Mouse (Mus musculus): ENCODE measurements around the gene Faap24.

The Faap24 gene

GRCm38 (mm10) chr7:35396542-35397168, at the start of gene Faap24, which contains the start of gene Cep89:
TSS of gene Faap24 (minus strand) at chr7:35396836.
TSS of gene Cep89 (plus strand) at chr7:35397035.
- DNase-seq (ENCODE audit: low read depth): peak; percentile 97

DNA sequence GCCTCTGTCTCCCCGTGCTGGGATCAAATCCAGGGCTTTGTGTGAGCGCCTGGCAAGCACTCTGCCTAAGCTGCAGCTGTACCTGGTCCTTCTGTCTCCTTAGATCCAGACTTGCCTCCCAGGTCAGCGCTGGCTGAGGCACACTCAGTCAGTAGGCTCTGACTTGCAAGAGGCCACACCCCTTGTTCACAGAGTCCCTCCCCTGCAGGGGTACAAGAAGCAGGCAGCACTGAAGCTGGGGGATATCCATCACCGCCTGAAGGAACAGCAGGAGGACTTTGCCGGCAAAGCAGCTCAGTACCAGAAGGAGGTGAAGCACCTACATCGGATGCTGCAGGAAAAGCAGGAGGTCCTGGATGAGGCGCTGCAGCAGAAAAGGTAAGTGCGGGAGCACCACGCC, 38.6 kb upstream of the Faap24 start:
- no peak for DNase-seq (ENCODE audit: low read depth)

DNA sequence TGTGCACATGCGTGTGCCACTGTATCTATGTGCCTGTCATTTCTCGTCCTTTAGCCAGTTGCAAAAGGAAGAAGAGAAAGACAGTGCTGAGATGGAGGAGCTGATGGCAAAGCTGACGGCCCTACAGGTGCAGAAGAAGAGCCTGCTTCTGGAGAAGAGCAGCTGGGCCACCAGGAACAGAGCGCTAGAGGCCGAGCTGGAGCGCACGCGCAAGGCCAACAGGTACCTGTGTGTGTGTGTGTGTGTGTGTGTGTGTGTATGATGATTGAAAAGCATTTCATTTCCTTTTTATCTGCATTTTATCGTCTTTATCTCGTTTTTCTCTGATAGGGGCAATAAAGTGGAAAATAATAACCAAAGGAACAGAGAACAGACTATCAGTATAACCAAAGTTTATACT, 31.5 kb upstream of the Faap24 start:
- DNase-seq (ENCODE audit: low read depth): no peak

GRCm38 (mm10) chr7:35423071-35423470, 26.4 kb upstream of the Faap24 start:
- DNase-seq (ENCODE audit: low read depth): no peak

DNA sequence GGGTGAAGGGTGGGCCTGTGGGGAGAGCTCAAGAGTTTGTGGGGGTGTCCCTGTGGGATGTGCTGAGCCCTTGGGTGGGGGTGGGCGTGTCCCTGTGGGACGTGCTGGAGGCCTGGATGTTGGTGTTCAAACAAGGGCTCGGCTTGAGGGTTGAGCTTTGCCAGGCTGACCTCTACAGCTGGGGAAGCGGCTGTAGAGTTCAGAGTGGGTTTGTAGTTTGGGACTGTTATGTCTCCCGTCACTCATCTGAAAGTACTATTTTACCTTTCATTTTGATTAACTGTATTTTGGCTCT, 20.0 kb upstream of the Faap24 start:
- no peak for DNase-seq (ENCODE audit: low read depth)

DNA sequence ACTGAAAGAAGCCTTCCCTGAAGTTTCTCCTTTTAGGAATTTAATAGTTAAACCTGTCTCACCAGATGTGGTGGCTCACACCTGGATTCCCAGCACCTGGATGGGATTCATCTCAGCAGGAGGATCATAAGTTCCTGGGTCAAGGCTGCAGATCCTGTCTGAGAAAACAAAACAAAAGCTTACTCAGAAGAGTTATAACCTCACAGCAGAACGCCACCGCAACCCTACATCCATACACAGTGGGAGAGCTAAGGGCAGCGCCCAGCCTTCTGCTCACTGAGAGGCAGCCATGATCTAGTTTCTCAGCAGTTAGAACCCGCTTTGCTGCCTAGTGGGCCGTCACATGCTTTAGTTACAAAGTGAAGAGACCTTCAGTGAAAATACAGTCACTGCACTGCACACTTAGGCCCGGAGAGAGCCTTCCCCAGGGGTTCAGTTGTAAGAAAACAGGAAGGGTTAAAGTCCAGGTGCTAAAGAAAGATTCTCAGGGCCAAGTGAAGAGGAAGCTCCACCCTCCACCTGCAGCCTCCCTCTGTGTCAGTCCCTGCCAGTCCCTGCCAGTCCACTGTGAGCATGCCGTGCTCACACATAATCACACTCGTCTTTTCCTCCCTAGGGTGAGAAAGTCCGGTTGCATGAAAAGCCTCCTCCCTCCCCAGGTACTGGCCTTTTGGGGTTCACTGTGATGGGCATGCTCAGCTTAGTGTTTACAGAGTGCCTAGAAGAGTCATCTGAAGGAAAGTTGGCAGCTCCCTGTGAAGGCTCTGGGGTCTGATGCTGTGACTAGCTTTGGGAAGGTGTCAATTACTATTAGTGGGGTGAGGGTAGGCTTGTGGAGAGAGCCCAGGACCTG, 19.4 kb upstream of the Faap24 start:
- DNase-seq (ENCODE audit: low read depth): peak; percentile 9

GRCm38 (mm10) chr7:35415226-35415625, 18.6 kb upstream of the Faap24 start:
- no peak for DNase-seq (ENCODE audit: low read depth)

DNA sequence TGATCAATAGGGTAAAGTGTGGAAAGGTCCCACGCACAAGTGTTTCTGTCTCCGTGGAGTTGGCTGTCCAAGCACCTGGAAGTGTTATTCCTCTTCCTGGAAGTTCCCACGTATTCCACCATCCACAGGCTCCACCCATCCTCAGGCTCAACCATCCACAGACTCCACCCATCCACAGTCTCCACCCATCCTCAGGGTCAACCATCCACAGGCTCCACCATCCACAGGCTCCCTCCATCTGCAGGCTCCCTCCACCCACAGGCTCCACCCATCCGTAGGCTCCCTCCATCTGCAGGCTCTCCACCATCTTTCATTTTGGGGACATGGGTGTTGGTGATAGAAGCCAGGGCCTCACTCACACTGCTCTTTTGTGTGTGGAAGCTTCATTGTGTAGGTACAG, 4.5 kb upstream of the Faap24 start:
- no peak for DNase-seq (ENCODE audit: low read depth)

DNA sequence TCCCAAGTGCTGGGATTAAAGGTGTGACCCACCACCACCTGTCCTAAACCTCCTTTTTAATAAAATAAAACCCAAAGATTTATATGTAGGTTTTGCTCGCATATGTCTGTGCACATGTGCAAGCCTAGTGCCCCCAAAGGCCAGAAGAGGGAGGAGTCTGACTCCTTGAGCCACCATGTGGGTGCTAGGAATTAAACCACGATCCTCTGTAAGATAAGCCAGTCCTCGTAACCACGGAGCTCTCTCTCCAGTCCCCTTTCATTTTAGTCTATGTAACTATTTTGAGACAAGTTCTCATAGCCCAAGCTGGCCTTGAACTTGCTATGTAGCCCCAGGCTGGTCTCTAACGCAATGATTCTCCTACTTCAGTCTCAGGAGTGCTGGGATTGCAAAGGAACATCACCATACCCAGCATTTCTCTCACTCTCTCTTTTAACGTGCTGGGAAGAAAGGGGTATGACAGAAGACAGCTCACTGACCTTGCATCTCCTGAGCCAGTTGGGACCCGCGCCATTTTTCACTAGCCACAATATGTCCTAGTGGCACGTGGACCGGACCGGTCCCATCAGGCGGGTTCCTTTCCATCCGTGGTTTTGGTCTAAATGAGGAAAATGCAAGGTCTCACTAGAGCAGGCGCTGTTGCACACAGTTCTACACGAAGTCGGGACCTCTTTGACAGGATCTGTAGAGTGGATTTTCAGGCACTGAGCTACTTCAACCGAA, 741 bp downstream of the Faap24 start:
- peak; percentile 34 for DNase-seq (ENCODE audit: low read depth)

GRCm38 (mm10) chr7:35392935-35393334, 3.7 kb downstream of the Faap24 start:
- DNase-seq (ENCODE audit: low read depth): peak; percentile 65

DNA sequence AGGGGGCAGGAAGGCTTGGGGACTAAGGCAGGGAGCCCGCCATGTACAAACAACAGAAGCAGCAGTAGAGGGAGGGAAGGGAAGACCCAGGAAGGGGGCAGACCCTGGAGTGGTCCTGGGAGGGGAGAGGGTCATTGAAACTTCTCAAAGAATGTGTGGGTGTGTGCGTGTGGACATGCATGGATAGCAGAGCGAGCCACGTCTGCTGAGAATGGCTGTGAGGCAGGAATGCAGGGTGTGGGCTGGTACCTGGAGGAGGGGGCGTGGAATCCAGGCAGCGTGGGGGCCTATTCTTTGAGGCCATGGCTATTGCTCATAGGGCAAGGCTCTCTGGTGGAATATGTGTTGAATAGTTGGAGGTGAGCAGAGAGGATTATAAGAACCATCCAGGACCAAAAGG, 7.9 kb downstream of the Faap24 start:
- DNase-seq (ENCODE audit: low read depth): no peak

DNA sequence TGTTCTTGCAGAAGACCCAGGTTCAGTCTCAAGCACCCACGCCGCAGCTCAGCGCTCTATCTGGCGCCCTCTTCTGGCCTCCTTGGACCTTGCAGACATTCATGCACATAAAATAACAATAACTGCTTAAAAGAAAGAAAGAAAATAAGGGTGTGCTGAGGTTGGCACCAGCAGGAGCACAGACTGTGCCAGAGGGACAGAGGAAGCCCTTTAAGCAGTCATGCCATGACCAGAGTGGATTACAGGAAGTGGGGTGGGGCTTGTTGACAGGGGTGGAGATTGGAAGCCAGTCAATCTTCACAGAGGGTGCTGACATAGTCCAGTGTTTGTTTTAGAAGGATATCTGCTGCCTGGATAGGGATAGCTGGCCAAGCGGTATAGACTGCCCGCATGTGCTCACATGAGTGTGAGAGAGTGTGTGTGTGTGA, 10.1 kb downstream of the Faap24 start:
- peak; percentile 52 for DNase-seq (ENCODE audit: low read depth)

DNA sequence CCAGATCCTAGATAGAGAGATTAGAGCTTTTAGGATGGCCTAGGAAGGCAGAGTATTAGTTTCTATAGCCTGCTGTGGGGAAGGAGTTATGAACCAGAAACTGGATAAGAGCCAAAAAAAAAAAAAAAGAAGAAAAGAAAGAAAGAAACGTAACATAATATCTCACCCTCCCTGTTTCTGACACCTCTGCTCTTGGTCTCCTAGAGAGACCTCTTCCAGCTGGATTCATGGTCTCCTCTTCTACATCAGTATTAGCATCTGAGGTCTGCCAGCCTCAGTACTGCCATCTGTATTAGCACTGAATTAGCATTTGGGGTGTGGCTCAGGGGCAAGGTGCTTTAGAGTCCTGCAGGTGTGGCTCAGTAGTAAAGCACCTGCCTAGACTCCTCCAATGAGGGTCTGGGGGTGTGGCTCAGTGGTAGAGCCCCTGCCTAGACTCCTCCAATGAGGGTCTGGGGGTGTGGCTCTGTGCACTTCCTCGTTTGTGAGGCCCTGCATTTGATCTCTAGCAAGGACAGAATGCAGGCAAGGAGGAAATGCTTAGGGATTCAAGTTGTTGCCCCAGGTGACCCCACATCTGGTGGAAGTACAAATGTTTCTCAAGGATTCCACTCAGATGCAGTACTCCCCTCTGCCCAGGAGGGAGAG, 13.8 kb downstream of the Faap24 start:
- DNase-seq (ENCODE audit: low read depth): no peak

DNA sequence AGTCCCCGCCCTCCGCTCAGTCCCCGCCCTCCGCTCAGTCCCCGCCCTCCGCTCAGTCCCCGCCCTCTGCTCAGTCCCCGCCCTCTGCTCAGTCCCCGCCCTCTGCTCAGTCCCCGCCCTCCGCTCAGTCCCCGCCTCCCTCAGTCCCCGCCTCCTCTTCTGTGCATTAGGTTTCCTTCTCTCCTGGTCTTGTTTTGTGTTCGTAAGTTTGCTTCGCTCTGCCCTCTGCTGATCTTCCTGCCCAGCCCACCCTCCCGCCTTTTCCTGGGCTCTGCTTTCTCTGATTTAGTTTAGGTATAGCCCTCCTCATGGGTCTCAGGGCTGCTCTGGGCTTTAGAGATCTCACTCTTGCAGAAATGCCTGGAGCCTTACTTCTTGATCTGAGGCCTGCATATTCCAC, 14.8 kb downstream of the Faap24 start:
- DNase-seq (ENCODE audit: low read depth): no peak

- peak; percentile 20 for DNase-seq (ENCODE audit: low read depth)
These were observed 16.3 kb downstream of the Faap24 start for GRCm38 (mm10) chr7:35380351-35380750.

- DNase-seq (ENCODE audit: low read depth): peak; percentile 58
These were observed 17.0 kb downstream of the Faap24 start for GRCm38 (mm10) chr7:35379492-35380119.

DNA sequence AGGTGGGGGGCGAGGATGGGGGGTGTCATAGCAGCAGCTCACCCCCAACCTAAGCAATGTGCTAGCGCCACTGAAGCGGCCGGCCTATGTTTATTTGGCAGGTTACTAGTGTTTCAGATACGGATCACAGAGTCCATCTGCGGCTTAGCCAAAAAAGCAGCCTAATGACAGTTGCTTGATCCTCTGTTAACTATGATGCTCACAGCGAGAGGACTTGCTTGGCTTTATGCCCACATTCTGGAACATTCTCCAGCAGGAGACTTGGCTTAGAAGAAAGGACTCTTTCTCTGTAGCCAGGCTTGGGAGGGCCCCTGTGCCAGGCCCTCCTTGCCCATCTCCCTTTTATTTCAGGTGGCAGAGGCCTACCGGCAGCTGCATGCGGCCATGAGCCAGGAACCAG, 20.0 kb downstream of the Faap24 start:
- no peak for DNase-seq (ENCODE audit: low read depth)

DNA sequence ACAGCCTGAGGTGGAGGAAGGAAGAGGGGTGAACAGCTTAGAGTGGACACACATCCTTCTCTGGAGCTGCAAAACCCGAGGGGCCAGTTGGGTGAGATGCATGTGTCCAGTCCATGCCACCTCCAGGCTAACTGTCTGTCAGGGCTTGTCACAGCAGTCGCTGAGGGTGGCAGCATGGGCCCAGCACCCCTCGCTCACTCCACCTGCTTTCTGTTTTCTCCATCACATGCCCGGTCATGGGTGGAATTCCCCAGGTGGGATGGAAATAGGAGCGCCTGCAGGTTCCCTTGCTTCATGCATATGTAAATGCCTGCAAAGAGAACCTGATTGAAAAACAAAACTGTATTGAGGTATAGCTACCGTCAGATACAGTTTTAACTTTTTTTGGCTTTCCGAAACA, 22.4 kb downstream of the Faap24 start:
- no peak for DNase-seq (ENCODE audit: low read depth)

DNA sequence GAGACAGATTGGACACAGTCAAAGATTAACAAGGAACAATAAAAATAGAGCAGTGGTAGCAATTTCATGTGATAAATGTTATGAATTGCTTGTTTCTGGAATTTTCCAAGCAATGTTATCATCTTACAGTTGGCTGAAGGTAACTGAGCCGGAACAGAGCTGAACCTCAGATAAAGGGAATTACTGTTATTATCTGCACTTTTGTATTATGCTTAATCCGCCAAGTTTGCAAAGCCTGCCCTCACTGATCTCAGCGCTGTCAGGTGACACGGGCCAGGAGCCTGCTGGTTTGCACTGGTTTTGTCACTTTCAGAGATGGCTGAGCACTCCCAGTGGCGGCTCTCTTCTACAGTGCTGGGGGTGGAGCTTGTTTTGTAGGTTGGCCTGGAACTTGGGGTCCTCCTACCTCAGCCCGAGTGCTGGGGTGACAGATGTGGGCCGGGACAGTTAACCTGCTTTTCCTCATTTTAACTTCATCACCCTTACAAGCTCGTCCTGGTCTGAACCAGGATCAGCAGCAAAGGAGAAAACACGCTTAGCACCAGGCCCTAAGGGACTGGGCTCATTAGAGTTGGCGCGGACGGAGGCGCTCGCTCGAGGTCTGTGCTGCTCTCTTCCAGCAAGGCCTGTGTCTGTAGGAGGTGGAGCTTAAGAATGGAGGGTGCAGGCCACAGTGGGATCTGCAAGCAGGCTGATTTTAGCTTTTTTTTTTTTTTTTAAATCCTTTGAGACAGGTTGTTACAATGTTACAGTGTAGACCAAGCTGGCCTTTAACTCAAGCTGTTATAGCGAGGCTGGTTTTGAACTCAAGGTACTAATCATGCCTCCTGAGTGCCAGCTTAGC, 23.3 kb downstream of the Faap24 start:
- no peak for DNase-seq (ENCODE audit: low read depth)

DNA sequence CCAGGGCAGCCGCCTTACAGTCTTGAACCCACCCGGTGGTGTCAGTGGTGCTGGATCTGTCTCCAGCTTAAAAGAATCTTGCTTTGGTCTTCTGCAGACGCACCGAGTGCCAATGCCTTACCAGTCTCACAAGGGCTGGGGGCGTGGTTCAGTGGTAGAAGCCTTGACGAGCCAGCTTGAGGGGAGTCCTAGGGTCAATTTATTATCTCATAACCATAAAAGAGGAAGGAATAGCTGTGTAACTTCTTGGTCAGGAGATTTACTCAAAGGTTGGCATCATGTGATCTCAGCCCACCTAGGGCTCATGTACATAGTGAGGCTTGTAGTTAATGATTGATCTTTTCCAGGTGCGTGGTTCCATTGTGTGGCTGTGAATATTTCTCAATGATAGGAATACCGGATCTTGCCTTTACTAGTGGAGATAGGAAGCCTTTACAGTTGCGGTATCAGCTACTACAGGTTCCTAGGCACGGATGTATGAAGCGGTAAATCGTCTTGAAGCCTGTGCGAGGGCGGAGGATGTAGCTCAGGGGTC, 24.1 kb downstream of the Faap24 start:
- DNase-seq (ENCODE audit: low read depth): no peak

GRCm38 (mm10) chr7:35371096-35371495, 25.5 kb downstream of the Faap24 start:
- no peak for DNase-seq (ENCODE audit: low read depth)
